Mouse (Mus musculus): ENCODE measurements around the gene Sar1b. TPM values are rescaled to one million over a fixed set of nuclear protein-coding genes. Genes with fewer than 3 reads are reported as not detected.

Gene Sar1b
- polyA plus RNA-seq, 1 experiment from 2014 or later: 112 TPM

GRCm38 (mm10) chr11:51839973-51840372 is 76.5 kb downstream of the Sar1b start:
- H3K36me3 ChIP-seq (ENCODE audit: control insufficient read depth, insufficient read depth, low read length): peaks cover 15% of the 10 kb centered on the region
- peaks cover 8% of the 10 kb centered on the region for H3K4me1 ChIP-seq (ENCODE audit: control insufficient read depth, insufficient read depth, low read length)
- H3K4me3 ChIP-seq (ENCODE audit: low read depth, low read length): no peak overlapping the region
- DNase-seq (ENCODE audit: low spot score) (no peak), ATAC-seq (ENCODE audit: low read depth) (no peak)
- no peak overlapping the region for H3K4me2 ChIP-seq (ENCODE audit: low read depth, low read length)
- H3K9ac ChIP-seq (ENCODE audit: low read depth, low read length): no peak overlapping the region
- H3K27me3 ChIP-seq (replicated peaks; ENCODE audit: control insufficient read depth, insufficient read depth, low read length): no peaks in the 10 kb centered on the region
- H3K27ac ChIP-seq (replicated peaks; ENCODE audit: low read depth, low read length): no peak overlapping the region
- H3K9me3 ChIP-seq (ENCODE audit: control insufficient read depth, low read length): no peaks in the 10 kb centered on the region
- WGBS: 82% methylated on average over 11 of the region's 11 CpGs

- Histone ChIP-seq H3K4me1 (ENCODE audit: control insufficient read depth, insufficient read depth, low read length) (peaks cover 8% of the 10 kb centered on the region), H3K27ac (replicated peaks; ENCODE audit: low read depth, low read length) (no peak overlapping the region; the same call in 1 of the 2 replicates), H3K9ac (ENCODE audit: low read depth, low read length) (no peak overlapping the region), H3K4me2 (ENCODE audit: low read depth, low read length) (no peak overlapping the region), H3K4me3 (ENCODE audit: low read depth, low read length) (no peak overlapping the region), H3K9me3 (ENCODE audit: control insufficient read depth, low read length) (no peaks in the 10 kb centered on the region), H3K27me3 (replicated peaks; ENCODE audit: control insufficient read depth, insufficient read depth, low read length) (no peaks in the 10 kb centered on the region), H3K36me3 (ENCODE audit: control insufficient read depth, insufficient read depth, low read length) (peaks cover 8% of the 10 kb centered on the region; the same call in 1 of the 2 replicates)
- 74% methylated on average over 9 of the region's 9 CpGs for WGBS
- no peak for ATAC-seq (ENCODE audit: low read depth)
- DNase-seq (ENCODE audit: low spot score): no peak
Measured at GRCm38 (mm10) chr11:51840657-51841056, 77.2 kb downstream of the Sar1b start.

GRCm38 (mm10) chr11:51841149-51841548 is 77.7 kb downstream of the Sar1b start:
- H3K4me2 ChIP-seq (ENCODE audit: low read depth, low read length): no peak overlapping the region
- H3K4me3 ChIP-seq (ENCODE audit: low read depth, low read length): no peak overlapping the region
- 29% methylated on average over 9 of the region's 9 CpGs for WGBS
- no peak overlapping the region for H3K27ac ChIP-seq (replicated peaks; ENCODE audit: low read depth, low read length)
- peak; percentile 67 for DNase-seq (ENCODE audit: low spot score)
- H3K36me3 ChIP-seq (ENCODE audit: control insufficient read depth, insufficient read depth, low read length): peaks cover 10% of the 10 kb centered on the region; the same call in 1 of the 2 replicates
- H3K9me3 ChIP-seq (ENCODE audit: control insufficient read depth, low read length): no peaks in the 10 kb centered on the region
- H3K9ac ChIP-seq (ENCODE audit: low read depth, low read length): no peak overlapping the region
- no peak; the same call in 1 of the 2 replicates for ATAC-seq (ENCODE audit: low read depth)
- H3K4me1 ChIP-seq (ENCODE audit: control insufficient read depth, insufficient read depth, low read length): peaks cover 8% of the 10 kb centered on the region
- H3K27me3 ChIP-seq (replicated peaks; ENCODE audit: control insufficient read depth, insufficient read depth, low read length): no peaks in the 10 kb centered on the region

Other genes with a start within 250 kb of the Sar1b start
- gene Phykpl, start 178.9 kb upstream of the Sar1b start, polyA plus RNA-seq (2014; fragmentation: Nextera tagmentation; extraction: Ambion mirVana): 15.2 and 17.4 TPM in 2 replicates
- gene Hnrnpab, start 156.8 kb upstream of the Sar1b start, polyA plus RNA-seq (2014; fragmentation: Nextera tagmentation; extraction: Ambion mirVana): 433 and 475 TPM in 2 replicates
- 158 and 162 TPM in 2 replicates for gene Nhp2, start 144.0 kb upstream of the Sar1b start, polyA plus RNA-seq (2014; fragmentation: Nextera tagmentation; extraction: Ambion mirVana)
- gene Rmnd5b, start 127.8 kb upstream of the Sar1b start, polyA plus RNA-seq (2014; fragmentation: Nextera tagmentation; extraction: Ambion mirVana): 44.2 and 50.4 TPM in 2 replicates
- 32.1 and 37.8 TPM in 2 replicates for gene N4bp3, start 112.8 kb upstream of the Sar1b start, polyA plus RNA-seq (2014; fragmentation: Nextera tagmentation; extraction: Ambion mirVana)
- 2.8 and 3.3 TPM in 2 replicates for gene D930048N14Rik, start 112.7 kb upstream of the Sar1b start, polyA plus RNA-seq (2014; fragmentation: Nextera tagmentation; extraction: Ambion mirVana)
- 77.5 and 82.9 TPM in 2 replicates for gene 0610009B22Rik, start 74.8 kb upstream of the Sar1b start, polyA plus RNA-seq (2014; fragmentation: Nextera tagmentation; extraction: Ambion mirVana)
- gene Sec24a, start 53 bp upstream of the Sar1b start, polyA plus RNA-seq (2014; fragmentation: Nextera tagmentation; extraction: Ambion mirVana): 17.1 and 17.7 TPM in 2 replicates
- 1.1 and 1.4 TPM in 2 replicates for gene Jade2, start 94.0 kb downstream of the Sar1b start, polyA plus RNA-seq (2014; fragmentation: Nextera tagmentation; extraction: Ambion mirVana)
- 80.1 and 90.8 TPM in 2 replicates for gene Cdkn2aipnl, start 204.0 kb downstream of the Sar1b start, polyA plus RNA-seq (2014; fragmentation: Nextera tagmentation; extraction: Ambion mirVana)
- gene Ube2b, start 237.1 kb downstream of the Sar1b start, polyA plus RNA-seq (2014; fragmentation: Nextera tagmentation; extraction: Ambion mirVana): 160 and 165 TPM in 2 replicates
- gene Cdkl3, start 240.5 kb downstream of the Sar1b start, polyA plus RNA-seq (2014; fragmentation: Nextera tagmentation; extraction: Ambion mirVana): 10.0 and 10.2 TPM in 2 replicates